Mouse (Mus musculus): Measurements from ENCODE around the gene Glce.

The Glce gene

GRCm38 (mm10) chr9:62032206-62032605 is 90.2 kb downstream of the Glce start:
- DNase-seq (ENCODE audit: extremely low spot score, low spot score), result no peak

- DNase-seq (ENCODE audit: extremely low spot score, low spot score), result no peak
Measured at GRCm38 (mm10) chr9:62028072-62028471, 94.4 kb downstream of the Glce start.

GRCm38 (mm10) chr9:62026600-62026999 is 95.9 kb downstream of the Glce start, which contains the start of gene Paqr5:
TSS of gene Paqr5 (minus strand) at chr9:62026856.
- DNase-seq (ENCODE audit: extremely low spot score, low spot score), result peak; percentile 33

- no peak for DNase-seq (ENCODE audit: extremely low spot score, low spot score)
Measured at GRCm38 (mm10) chr9:62025056-62025455, 97.4 kb downstream of the Glce start.

GRCm38 (mm10) chr9:62023879-62024278 is 98.6 kb downstream of the Glce start:
- no peak for DNase-seq (ENCODE audit: extremely low spot score, low spot score)

GRCm38 (mm10) chr9:62022961-62023680 is 99.3 kb downstream of the Glce start:
- no peak for DNase-seq (ENCODE audit: extremely low spot score, low spot score)

- DNase-seq (ENCODE audit: extremely low spot score, low spot score), result no peak
Measured at GRCm38 (mm10) chr9:62021583-62022120, 100.8 kb downstream of the Glce start.

GRCm38 (mm10) chr9:62020259-62020658 is 102.2 kb downstream of the Glce start:
- DNase-seq (ENCODE audit: extremely low spot score, low spot score), result no peak

GRCm38 (mm10) chr9:62018229-62019093 is 104.0 kb downstream of the Glce start:
- DNase-seq (ENCODE audit: extremely low spot score, low spot score), result no peak

GRCm38 (mm10) chr9:62017329-62017728 is 105.1 kb downstream of the Glce start:
- no peak for DNase-seq (ENCODE audit: extremely low spot score, low spot score)

- no peak for DNase-seq (ENCODE audit: extremely low spot score, low spot score)
Measured at GRCm38 (mm10) chr9:62015504-62015903, 107.0 kb downstream of the Glce start.

GRCm38 (mm10) chr9:62013316-62014097 is 108.9 kb downstream of the Glce start:
- DNase-seq (ENCODE audit: extremely low spot score, low spot score), result no peak

- DNase-seq (ENCODE audit: extremely low spot score, low spot score), result no peak
Measured at GRCm38 (mm10) chr9:62008360-62008759, 114.1 kb downstream of the Glce start.

All from neural tube, embryonic 10.5 days (tissue).